In the genomic region with DNA sequence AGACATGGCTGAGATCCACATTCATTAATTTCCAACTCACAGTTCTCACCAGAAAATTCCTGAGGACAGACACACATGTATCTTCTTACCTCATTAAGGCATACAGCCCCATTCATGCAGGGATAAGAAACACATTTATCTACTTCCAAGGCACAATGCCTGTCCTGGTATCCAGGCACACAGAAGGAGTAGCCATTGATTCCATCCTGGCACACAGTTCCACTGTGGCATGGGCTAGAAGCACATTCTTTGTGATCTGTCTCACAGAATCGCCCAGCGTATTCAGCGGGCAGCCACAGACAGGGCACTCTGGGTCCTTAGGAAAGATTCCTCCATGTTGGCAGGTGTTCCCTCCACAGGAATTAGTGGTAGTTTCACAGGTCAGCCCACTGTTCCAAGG, we compare ENCODE assay signal across 19 mouse cellular contexts.
DNase-seq lines count a peak whose midpoint lies in the region; ATAC-seq lines count a peak whose summit lies in the region.
"Had no signal": no experiment of that assay in that cellular context is flagged by ENCODE, and none has a peak within 500 bp of the region (broad histone marks: within the 10 kb centered on the region; RNA-seq: fewer than 3 reads in every experiment).

No protein-coding gene starts in this region.

- peak; percentile 81 for ATAC-seq in hindbrain, embryonic 13.5 days (ENCODE audit: low FRiP score)
- ATAC-seq in hindbrain, embryonic 12.5 days (ENCODE audit: low FRiP score): no peak
- ATAC-seq in neural tube, embryonic 11.5 days (ENCODE audit: insufficient read depth, low FRiP score, low TSS enrichment): 0 out of 2 replicates have a peak, but pooled peaks have one; percentile 31
- peak; percentile 79 for ATAC-seq in neural tube, embryonic 14.5 days (ENCODE audit: low read depth)
- ATAC-seq: CD4-positive, CD25-positive, alpha-beta regulatory T cell, adult 4 months; forebrain, embryonic 13.5 days; forebrain, postnatal 0 days; intestine, embryonic 15.5 days had no signal

- H3K36me3 ChIP-seq in hindbrain, embryonic 13.5 days: no peaks in the 10 kb centered on the region
- no peaks in the 10 kb centered on the region for H3K36me3 ChIP-seq in hindbrain, embryonic 12.5 days
- no peaks in the 10 kb centered on the region for H3K36me3 ChIP-seq in neural tube, embryonic 11.5 days (ENCODE audit: control insufficient read depth, insufficient read depth, low read length)
- H3K36me3 ChIP-seq in neural tube, embryonic 14.5 days (ENCODE audit: control insufficient read depth, insufficient read depth, low read length): no peaks in the 10 kb centered on the region
- H3K36me3 ChIP-seq: embryonic facial prominence, embryonic 10.5 days; G1E; heart, embryonic 12.5 days; intestine, embryonic 15.5 days had no signal

- no peak overlapping the region for H3K4me3 ChIP-seq in hindbrain, embryonic 13.5 days
- no peak overlapping the region for H3K4me3 ChIP-seq in hindbrain, embryonic 12.5 days
- H3K4me3 ChIP-seq in neural tube, embryonic 11.5 days (ENCODE audit: low read depth, low read length): no peak overlapping the region
- no peak overlapping the region for H3K4me3 ChIP-seq in neural tube, embryonic 14.5 days (ENCODE audit: low read depth, low read length)
- H3K4me3 ChIP-seq: embryonic facial prominence, embryonic 10.5 days; forebrain, embryonic 13.5 days; heart, adult 2 months; heart, embryonic 12.5 days; intestine, embryonic 15.5 days had no signal

- no peak overlapping the region for H3K27ac ChIP-seq in hindbrain, embryonic 13.5 days
- no peak overlapping the region for H3K27ac ChIP-seq in hindbrain, embryonic 12.5 days
- no peak overlapping the region for H3K27ac ChIP-seq in neural tube, embryonic 11.5 days (ENCODE audit: low read depth, low read length)
- H3K27ac ChIP-seq in neural tube, embryonic 14.5 days (ENCODE audit: low read depth, low read length): no peak overlapping the region
- H3K27ac ChIP-seq: embryonic facial prominence, embryonic 10.5 days; forebrain, embryonic 13.5 days; heart, adult 2 months; intestine, embryonic 15.5 days had no signal

- H3K27me3 ChIP-seq in hindbrain, embryonic 13.5 days: no peaks in the 10 kb centered on the region
- no peaks in the 10 kb centered on the region for H3K27me3 ChIP-seq in hindbrain, embryonic 12.5 days
- no peaks in the 10 kb centered on the region for H3K27me3 ChIP-seq in neural tube, embryonic 11.5 days (ENCODE audit: control insufficient read depth, insufficient read depth, low read length)
- H3K27me3 ChIP-seq in neural tube, embryonic 14.5 days (ENCODE audit: control insufficient read depth, insufficient read depth, low read length): no peaks in the 10 kb centered on the region
- H3K27me3 ChIP-seq: forebrain, embryonic 13.5 days; heart, embryonic 12.5 days; intestine, embryonic 15.5 days had no signal

- no peak for DNase-seq in neural tube, embryonic 11.5 days (ENCODE audit: low spot score)
- DNase-seq in neural tube, embryonic 10.5 days (ENCODE audit: extremely low spot score, low spot score): no peak
- DNase-seq in kidney, postnatal 4 days: no peak
- no peak for DNase-seq in testis, postnatal 14 days (ENCODE audit: low spot score)
- DNase-seq: adrenal gland, postnatal 14 days; B cell, adult 2 months; cerebellum, adult 2 months; forebrain, postnatal 0 days; gastrocnemius, postnatal 14 days; heart, adult 2 months had no signal

- no peak overlapping the region for H3K4me2 ChIP-seq in hindbrain, embryonic 13.5 days
- no peak overlapping the region for H3K4me2 ChIP-seq in hindbrain, embryonic 12.5 days (replicated peaks)
- H3K4me2 ChIP-seq in neural tube, embryonic 11.5 days (ENCODE audit: low read depth): no peak overlapping the region
- no peak overlapping the region for H3K4me2 ChIP-seq in neural tube, embryonic 14.5 days (ENCODE audit: low read depth, low read length)
- H3K4me2 ChIP-seq: forebrain, embryonic 13.5 days; heart, embryonic 12.5 days; intestine, embryonic 15.5 days had no signal

- no peaks in the 10 kb centered on the region for H3K4me1 ChIP-seq in hindbrain, embryonic 13.5 days (replicated peaks)
- no peaks in the 10 kb centered on the region for H3K4me1 ChIP-seq in hindbrain, embryonic 12.5 days
- no peaks in the 10 kb centered on the region for H3K4me1 ChIP-seq in neural tube, embryonic 11.5 days (ENCODE audit: control insufficient read depth, insufficient read depth, low read length)
- H3K4me1 ChIP-seq in neural tube, embryonic 14.5 days (ENCODE audit: control insufficient read depth, insufficient read depth, low read length): no peaks in the 10 kb centered on the region
- H3K4me1 ChIP-seq: embryonic facial prominence, embryonic 10.5 days; forebrain, embryonic 13.5 days; heart, embryonic 12.5 days; intestine, embryonic 15.5 days had no signal

- H3K9me3 ChIP-seq in hindbrain, embryonic 13.5 days: no peaks in the 10 kb centered on the region
- no peaks in the 10 kb centered on the region for H3K9me3 ChIP-seq in hindbrain, embryonic 12.5 days (replicated peaks)
- no peaks in the 10 kb centered on the region for H3K9me3 ChIP-seq in neural tube, embryonic 11.5 days (ENCODE audit: control insufficient read depth, low read length)
- no peaks in the 10 kb centered on the region for H3K9me3 ChIP-seq in neural tube, embryonic 14.5 days (ENCODE audit: control insufficient read depth, low read length)
- H3K9me3 ChIP-seq: embryonic facial prominence, embryonic 10.5 days; forebrain, embryonic 13.5 days; heart, embryonic 12.5 days; intestine, embryonic 15.5 days had no signal

- 84% methylated on average over 3 of the region's 3 CpGs for WGBS in hindbrain, embryonic 13.5 days
- 96% methylated on average over 3 of the region's 3 CpGs for WGBS in hindbrain, embryonic 12.5 days
- WGBS in neural tube, embryonic 11.5 days: 91% methylated on average over 3 of the region's 3 CpGs
- WGBS in neural tube, embryonic 14.5 days: 79% methylated on average over 3 of the region's 3 CpGs

- no peak overlapping the region for H3K9ac ChIP-seq in hindbrain, embryonic 13.5 days
- no peak overlapping the region for H3K9ac ChIP-seq in hindbrain, embryonic 12.5 days
- H3K9ac ChIP-seq in neural tube, embryonic 11.5 days (ENCODE audit: low read length): no peak overlapping the region
- no peak overlapping the region for H3K9ac ChIP-seq in neural tube, embryonic 14.5 days (replicated peaks; ENCODE audit: low read depth, low read length)
- H3K9ac ChIP-seq: forebrain, embryonic 13.5 days; forebrain, postnatal 0 days; heart, embryonic 12.5 days; intestine, embryonic 15.5 days had no signal
